Mouse (Mus musculus) liver, embryonic 16.5 days (tissue): ENCODE measurements around the gene Dnm3. TPM values are rescaled to one million over a fixed set of nuclear protein-coding genes. Genes with fewer than 3 reads are reported as not detected.

Source experiments
- ATAC-seq: fragments of 200-750 bp; cut with Nextera tagmentation; 2 replicates; pipeline ENCODE4 v1.8.0; 2017; ENCODE audit warnings: low read depth, mild to moderate bottlenecking, moderate number of reproducible peaks, moderate library complexity
- H3K27ac ChIP-seq: fragments of 300-500 bp; sonication (generic); 2 replicates; pipeline ENCODE4 v1.5.1; 2014; ENCODE audit warnings: mild to moderate bottlenecking, low read length
- H3K27me3 ChIP-seq: fragments of 300-500 bp; sonication (generic); 2 replicates; pipeline ENCODE4 v1.6.1; 2014; ENCODE audit warnings: low read depth, low read length, mixed read lengths; ENCODE audit not compliant: control insufficient read depth, insufficient read depth
- H3K36me3 ChIP-seq: fragments of 300-500 bp; sonication (generic); 2 replicates; pipeline ENCODE4 v1.6.1; 2014; ENCODE audit warnings: mild to moderate bottlenecking; ENCODE audit not compliant: control insufficient read depth, insufficient read depth
- H3K4me1 ChIP-seq: fragments of 300-500 bp; sonication (generic); 2 replicates; pipeline ENCODE4 v1.6.1; 2014; ENCODE audit warnings: low read depth, low read length, mixed read lengths; ENCODE audit not compliant: control insufficient read depth
- H3K4me2 ChIP-seq: fragments of 300-500 bp; sonication (generic); 2 replicates; pipeline ENCODE4 v1.6.1; 2014; ENCODE audit warnings: low read depth, low read length, mixed read lengths
- H3K4me3 ChIP-seq: fragments of 300-500 bp; sonication (generic); 2 replicates; pipeline ENCODE4 v1.5.1; 2014; ENCODE audit warnings: low read depth, mild to moderate bottlenecking, low read length
- H3K9ac ChIP-seq: fragments of 300-500 bp; sonication (generic); 2 replicates; pipeline ENCODE4 v1.6.1; 2014; ENCODE audit warnings: low read depth, low read length
- H3K9me3 ChIP-seq: fragments of 300-500 bp; sonication (generic); replicated peaks from 2 replicates; pipeline ENCODE4 v1.6.1; 2016; ENCODE audit warnings: low read length; ENCODE audit not compliant: control insufficient read depth
- WGBS: fragments of 180-500 bp; shearing (Covaris S2); extraction: QIAGEN DNeasy Blood & Tissue Kit; methylation state at CpG from one replicate; pipeline ENCODE4 v1.1.7; 2014; ENCODE audit not compliant: insufficient replicate concordance; 5-methylcytosine and 5-hydroxymethylcytosine counted together
- polyA plus RNA-seq: library from polyadenylated mRNA; unstranded; fragments of >200 nt; fragmentation: Nextera tagmentation; extraction: Ambion mirVana; gene quantifications from 2 replicates; pipeline ENCODE4 v1.2.1, GENCODE M21; 2015

Dnm3 gene
- polyA plus RNA-seq, 1 experiment from 2014 or later, result 1.5 TPM

DNA sequence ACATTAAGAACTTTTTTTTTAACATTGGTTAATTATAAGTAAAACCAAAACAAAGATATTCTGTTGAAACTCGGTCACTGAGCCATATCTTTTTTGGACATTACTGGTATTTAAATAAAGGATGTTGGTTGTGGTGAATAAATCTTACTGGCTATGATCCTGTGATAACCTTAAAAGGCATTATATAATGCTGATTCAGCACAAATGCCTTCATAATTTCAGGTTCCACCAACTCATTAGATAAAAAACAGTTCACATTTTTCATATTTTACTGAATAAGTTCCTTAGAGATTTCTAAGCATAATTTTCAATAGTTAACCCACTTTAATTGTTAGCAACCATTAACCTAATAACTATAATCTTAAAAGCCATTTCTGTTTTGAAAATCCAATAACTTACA, 4.9 kb downstream of the Dnm3 start:
- Histone ChIP-seq H3K27me3 (peaks cover 18% of the 10 kb centered on the region), H3K4me3 (no peak overlapping the region), H3K4me1 (no peaks in the 10 kb centered on the region), H3K36me3 (no peaks in the 10 kb centered on the region), H3K4me2 (no peak overlapping the region), H3K27ac (no peak overlapping the region), H3K9me3 (no peaks in the 10 kb centered on the region), H3K9ac (no peak overlapping the region)
- no peak for ATAC-seq
- WGBS, result 44% methylated on average over 1 of the region's 1 CpGs

DNA sequence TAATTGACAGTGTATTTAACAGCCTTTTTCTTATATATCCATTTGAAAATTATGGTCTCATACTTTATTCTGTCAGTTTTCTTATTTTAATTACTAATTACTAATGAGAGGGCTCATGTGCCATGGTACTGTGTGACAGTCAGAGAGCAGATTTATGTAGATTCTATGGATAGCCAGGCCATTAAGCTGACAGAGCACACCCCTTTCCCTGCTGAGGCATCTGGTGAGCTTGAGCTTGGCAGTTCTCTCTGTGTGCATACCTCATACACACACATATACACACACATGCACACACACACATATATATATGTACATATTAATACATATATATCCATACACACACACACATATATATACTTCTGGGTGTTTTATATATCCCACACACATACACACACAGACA, 6.7 kb downstream of the Dnm3 start:
- no peak overlapping the region for H3K4me2 ChIP-seq
- peaks cover 2% of the 10 kb centered on the region for H3K27me3 ChIP-seq
- ATAC-seq, result no peak
- no peak overlapping the region for H3K4me3 ChIP-seq
- H3K27ac ChIP-seq, result no peak overlapping the region
- H3K9ac ChIP-seq, result no peak overlapping the region
- H3K36me3 ChIP-seq, result no peaks in the 10 kb centered on the region
- H3K9me3 ChIP-seq, result no peaks in the 10 kb centered on the region
- no peaks in the 10 kb centered on the region for H3K4me1 ChIP-seq

DNA sequence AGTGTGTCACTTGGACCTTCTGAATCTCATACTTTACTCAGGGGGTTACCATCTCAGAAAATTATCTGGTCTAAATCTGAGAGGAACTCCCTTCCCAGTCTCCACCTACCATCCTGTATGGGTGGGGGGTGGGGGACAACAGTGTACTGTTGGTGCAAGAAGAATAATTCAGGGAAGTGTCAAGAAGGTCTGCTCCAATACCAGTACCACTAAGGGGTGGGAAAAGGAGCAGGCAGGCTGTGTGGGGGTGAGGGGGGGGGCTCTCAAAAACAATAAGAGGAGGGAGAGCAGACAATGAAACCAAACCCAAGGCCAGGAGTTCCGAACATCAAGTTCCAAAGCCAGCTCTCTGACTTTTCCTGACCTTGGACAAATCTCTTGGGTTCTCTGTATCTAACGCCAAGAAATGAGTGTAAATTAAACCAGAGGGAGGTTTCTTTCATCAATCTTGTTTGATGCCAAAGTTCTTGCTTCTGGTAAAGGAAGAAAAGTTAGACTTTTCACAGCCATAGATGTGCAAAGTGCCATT, 8.0 kb downstream of the Dnm3 start:
- H3K4me2 ChIP-seq, result no peak overlapping the region
- no peak overlapping the region for H3K4me3 ChIP-seq
- no peaks in the 10 kb centered on the region for H3K36me3 ChIP-seq
- H3K9ac ChIP-seq, result no peak overlapping the region
- WGBS, result 52% methylated on average over 2 of the region's 2 CpGs
- ATAC-seq, result no peak
- no peaks in the 10 kb centered on the region for H3K4me1 ChIP-seq
- no peaks in the 10 kb centered on the region for H3K27me3 ChIP-seq
- H3K27ac ChIP-seq, result no peak overlapping the region
- no peaks in the 10 kb centered on the region for H3K9me3 ChIP-seq

DNA sequence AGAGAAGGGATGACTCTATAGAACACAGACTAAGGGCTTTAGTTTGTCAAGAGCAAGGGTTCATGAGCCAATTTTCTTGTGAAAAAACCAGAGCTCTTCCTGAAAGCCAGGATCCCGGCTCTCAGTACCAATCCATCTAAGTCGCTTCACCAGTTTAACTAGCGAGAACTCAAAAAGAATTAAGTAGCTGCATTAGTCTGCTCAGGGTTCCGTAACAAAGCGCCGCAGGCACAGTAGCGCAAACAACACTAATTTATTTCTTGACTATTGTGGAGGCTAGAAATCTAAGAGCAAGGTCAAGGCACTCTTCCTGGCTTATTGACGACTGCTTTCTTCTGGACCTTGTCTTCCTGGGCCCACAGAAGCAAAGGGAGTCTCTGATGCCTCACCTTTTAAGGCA, 14.2 kb downstream of the Dnm3 start:
- Histone ChIP-seq H3K36me3 (no peaks in the 10 kb centered on the region), H3K9ac (no peak overlapping the region), H3K4me1 (no peaks in the 10 kb centered on the region), H3K27me3 (no peaks in the 10 kb centered on the region), H3K4me2 (no peak overlapping the region), H3K4me3 (no peak overlapping the region), H3K27ac (no peak overlapping the region), H3K9me3 (no peaks in the 10 kb centered on the region)
- 70% methylated on average over 8 of the region's 8 CpGs for WGBS
- ATAC-seq, result no peak

DNA sequence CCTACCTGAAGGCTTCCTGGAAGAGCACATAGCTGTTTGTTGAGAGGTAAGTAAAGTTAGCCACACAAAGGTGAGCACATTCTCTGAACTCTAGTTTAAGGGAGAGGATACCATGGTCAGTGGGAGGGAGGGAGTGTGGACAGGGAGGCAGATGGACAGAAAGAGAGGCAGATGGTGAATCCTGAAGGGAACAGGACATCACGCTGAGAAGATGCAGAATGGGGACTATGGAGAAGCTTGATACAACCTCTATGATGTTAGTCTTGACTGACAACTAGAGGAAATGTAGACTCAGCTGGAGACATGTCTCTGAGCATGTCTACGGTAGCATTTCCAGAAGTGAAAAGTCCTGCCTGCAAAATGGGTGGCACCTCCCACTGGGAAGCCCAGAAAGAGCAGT, 19.1 kb downstream of the Dnm3 start:
- Histone ChIP-seq H3K4me1 (no peaks in the 10 kb centered on the region), H3K4me3 (no peak overlapping the region), H3K9me3 (no peaks in the 10 kb centered on the region), H3K27ac (no peak overlapping the region), H3K4me2 (no peak overlapping the region), H3K36me3 (no peaks in the 10 kb centered on the region), H3K27me3 (no peaks in the 10 kb centered on the region), H3K9ac (no peak overlapping the region)
- WGBS, result 57% methylated on average over 2 of the region's 2 CpGs
- ATAC-seq, result no peak

DNA sequence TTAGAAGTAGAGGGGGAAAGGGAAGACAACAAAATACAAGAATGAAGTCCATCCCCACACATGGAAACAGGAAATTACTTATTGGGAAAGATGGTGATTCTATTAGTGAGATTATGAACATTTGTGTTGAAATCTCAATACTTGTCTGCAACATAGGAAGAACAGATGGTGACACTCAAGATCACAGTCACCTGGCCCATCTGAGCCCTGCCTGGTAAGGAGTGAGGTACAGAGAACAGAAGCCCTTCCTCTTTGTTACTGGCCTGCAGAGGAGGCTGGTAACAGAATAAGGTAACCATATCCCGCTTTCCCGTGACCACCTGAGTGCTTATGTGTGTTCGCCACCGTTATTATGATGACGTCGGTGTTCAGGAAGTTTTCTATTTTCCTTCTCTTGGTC, 21.0 kb downstream of the Dnm3 start:
- Histone ChIP-seq H3K4me2 (no peak overlapping the region), H3K9me3 (no peaks in the 10 kb centered on the region), H3K4me1 (no peaks in the 10 kb centered on the region), H3K4me3 (no peak overlapping the region), H3K27ac (no peak overlapping the region), H3K27me3 (no peaks in the 10 kb centered on the region), H3K36me3 (no peaks in the 10 kb centered on the region), H3K9ac (no peak overlapping the region)
- WGBS, result 82% methylated on average over 6 of the region's 6 CpGs
- no peak for ATAC-seq

DNA sequence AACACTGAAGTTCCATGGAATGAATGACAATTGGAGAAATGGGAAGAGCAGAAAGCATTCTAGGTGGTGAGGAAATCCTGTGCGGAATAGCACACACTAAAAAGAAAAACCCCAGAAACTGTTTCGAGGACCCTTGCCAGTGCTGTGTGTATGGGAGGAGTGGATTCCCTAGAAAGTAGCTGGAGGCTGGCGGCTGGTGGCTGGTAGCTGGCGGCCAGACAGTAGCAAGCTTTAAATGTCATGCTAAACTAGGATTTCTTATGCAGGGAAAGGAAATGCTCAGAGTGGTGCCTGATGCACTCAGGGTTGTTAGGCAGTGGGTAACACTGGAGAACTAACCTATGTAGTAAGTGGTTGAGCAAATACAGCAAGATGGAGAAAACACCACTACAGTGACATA, 21.4 kb downstream of the Dnm3 start:
- no peak for ATAC-seq
- Histone ChIP-seq H3K27ac (no peak overlapping the region), H3K27me3 (no peaks in the 10 kb centered on the region), H3K36me3 (no peaks in the 10 kb centered on the region), H3K4me2 (no peak overlapping the region), H3K9me3 (no peaks in the 10 kb centered on the region), H3K4me1 (no peaks in the 10 kb centered on the region), H3K4me3 (no peak overlapping the region), H3K9ac (no peak overlapping the region)
- 54% methylated on average over 4 of the region's 4 CpGs for WGBS

DNA sequence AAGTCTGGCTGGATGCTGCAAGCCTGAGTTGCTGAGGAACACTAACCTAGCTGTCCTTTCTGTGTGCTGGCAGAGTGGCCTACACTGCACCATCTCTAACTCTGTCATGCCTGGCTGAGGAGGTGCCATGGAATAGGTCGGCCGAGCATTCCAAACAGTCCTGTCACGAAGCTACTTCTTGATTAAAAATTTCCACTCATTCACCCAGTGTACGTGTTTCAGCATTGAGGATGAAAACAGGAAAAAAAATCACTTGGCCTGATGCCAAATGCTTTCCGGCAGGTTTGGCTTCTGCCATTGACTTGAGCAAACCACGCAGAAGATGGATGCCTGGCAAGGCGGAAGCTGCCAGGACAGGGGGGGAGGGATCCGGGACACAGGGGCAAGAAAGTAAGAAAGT, 24.3 kb downstream of the Dnm3 start:
- H3K4me2 ChIP-seq, result no peak overlapping the region
- no peaks in the 10 kb centered on the region for H3K27me3 ChIP-seq
- H3K9me3 ChIP-seq, result no peaks in the 10 kb centered on the region
- H3K4me3 ChIP-seq, result no peak overlapping the region
- 51% methylated on average over 8 of the region's 8 CpGs for WGBS
- no peaks in the 10 kb centered on the region for H3K36me3 ChIP-seq
- H3K27ac ChIP-seq, result no peak overlapping the region
- no peak for ATAC-seq
- H3K9ac ChIP-seq, result no peak overlapping the region
- no peaks in the 10 kb centered on the region for H3K4me1 ChIP-seq

DNA sequence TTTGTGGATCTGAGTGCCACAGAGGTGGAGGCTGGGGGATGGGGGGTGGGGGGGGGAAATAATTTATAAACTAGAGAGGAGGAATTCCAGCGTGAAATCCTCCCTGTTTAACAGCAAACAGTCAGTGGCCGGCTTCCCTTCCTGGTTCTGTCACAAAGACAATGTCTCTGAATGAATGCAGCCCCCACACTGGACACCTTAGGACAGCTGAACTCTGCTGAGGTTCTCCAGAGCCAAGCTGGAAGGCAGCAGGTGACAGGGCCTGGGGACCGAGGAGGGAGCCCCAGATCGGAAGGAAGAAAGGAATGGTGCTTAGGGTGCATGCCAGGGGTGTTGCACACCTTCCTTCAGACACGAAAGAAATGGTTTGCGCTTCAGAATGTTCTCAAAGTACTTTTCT, 24.8 kb downstream of the Dnm3 start:
- H3K4me1 ChIP-seq, result no peaks in the 10 kb centered on the region
- H3K27ac ChIP-seq, result no peak overlapping the region
- 72% methylated on average over 6 of the region's 6 CpGs for WGBS
- no peak for ATAC-seq
- no peaks in the 10 kb centered on the region for H3K9me3 ChIP-seq
- H3K27me3 ChIP-seq, result no peaks in the 10 kb centered on the region
- no peaks in the 10 kb centered on the region for H3K36me3 ChIP-seq
- H3K4me3 ChIP-seq, result no peak overlapping the region
- H3K4me2 ChIP-seq, result no peak overlapping the region
- no peak overlapping the region for H3K9ac ChIP-seq
